Mouse (Mus musculus): ENCODE measurements around the gene Ddx55.

DNA sequence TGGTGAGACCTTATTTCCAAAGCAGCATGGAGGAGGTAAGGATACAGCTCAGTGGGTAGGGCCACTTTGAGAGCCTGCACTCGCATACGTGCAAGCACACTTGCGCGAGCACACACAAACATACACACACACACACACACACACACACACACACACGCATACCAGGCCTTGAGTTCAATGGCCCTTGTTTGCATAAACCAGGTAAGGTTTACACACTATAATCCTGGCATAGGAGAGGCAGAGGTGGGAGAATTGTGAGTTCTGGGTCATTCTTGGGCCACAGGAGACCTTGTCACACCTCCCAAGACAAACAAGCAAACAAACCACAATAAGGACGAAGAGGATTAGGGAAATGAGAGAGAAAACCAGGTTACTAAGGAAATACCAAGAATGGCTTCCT is 43.5 kb upstream of the Ddx55 start:
- TF ChIP-seq CTCF (IDR thresholded peaks at IDR 0.05; ENCODE audit: control insufficient read depth, insufficient read depth, insufficient read length), result no peak
- no peak for TF ChIP-seq CEBPB (IDR thresholded peaks at IDR 0.05; ENCODE audit: low read depth)

Data from C2C12 (cell line).